Mouse (Mus musculus): ENCODE measurements around the gene Pla2g5. TPM values are rescaled to one million over a fixed set of nuclear protein-coding genes. Genes with fewer than 3 reads are reported as not detected.
A peak's percentile ranks its signal among the peaks of the same experiment; 100 is the strongest.
"Not testable (repeated sequence)": the region's sequence is repeated elsewhere in the genome, so short reads cannot be mapped to it uniquely, and the experiment has no call there.

The Pla2g5 gene
- 35.3 and 72.0 TPM in 2 replicates for polyA plus RNA-seq (2012; rRNA removed)

GRCm38 (mm10) chr4:138863344-138863998 is at the start of gene Pla2g5:
Gene Pla2g5 (minus strand): TSS chr4:138863482.
- no peak for DNase-seq (ENCODE audit: low read depth, low spot score)
- WGBS, result 59% methylated on average over 10 of the region's 10 CpGs

DNA sequence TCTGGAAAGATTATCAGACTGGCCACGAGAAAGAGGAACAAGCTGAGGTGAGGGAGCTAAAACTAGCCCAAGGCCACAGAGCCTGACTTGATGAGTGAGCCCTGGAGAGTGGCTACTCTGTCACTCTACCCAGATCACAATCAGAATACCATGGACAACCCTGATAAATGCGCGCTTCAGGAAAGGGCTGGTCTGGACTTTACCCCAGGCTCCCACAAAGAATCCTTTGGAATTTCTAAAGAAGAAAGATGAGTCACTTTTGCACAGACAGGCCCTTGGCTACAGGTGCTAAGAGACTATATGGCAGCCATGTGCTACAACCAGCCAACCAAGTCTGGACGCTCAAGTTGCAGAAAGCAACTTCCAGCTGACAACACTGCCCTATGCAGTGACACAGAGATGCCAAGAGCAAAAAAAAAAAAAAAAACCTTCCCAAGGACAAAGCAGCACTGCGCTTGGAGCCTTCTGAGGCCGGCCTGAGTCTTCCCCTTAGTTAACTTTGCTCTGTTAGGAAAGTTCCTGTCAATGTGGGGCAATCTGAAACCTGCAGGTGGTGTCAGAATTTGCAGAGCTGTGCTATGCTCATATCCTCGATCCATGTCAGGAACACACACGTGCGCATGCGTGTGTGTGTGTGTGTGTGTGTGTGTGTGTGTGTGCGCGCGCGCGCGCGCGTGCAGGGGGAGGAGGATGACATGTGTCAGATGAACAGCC is 42.5 kb upstream of the Pla2g5 start:
- DNase-seq (ENCODE audit: low read depth, low spot score), result no peak
- 82% methylated on average over 18 of the region's 18 CpGs for WGBS

DNA sequence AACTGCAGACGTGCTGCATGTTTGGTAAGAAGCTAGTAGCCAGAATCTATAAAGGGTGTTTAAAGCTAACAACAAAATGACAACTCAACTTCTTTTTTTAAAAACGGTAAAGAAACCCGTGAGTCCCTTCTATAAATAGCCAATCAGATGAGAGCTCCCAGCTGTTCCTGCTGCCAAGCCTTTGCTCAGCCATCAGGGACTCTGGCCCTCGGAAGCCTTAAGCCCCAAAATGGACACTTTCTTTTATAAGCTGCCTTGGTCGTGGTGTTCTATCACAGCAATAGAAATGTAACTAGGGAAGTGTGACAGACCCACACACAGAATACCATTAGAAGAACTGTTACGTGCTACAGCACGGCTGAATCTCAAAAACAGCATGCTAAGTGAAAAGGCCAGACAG is 36.1 kb upstream of the Pla2g5 start:
- 73% methylated on average over 7 of the region's 7 CpGs for WGBS
- DNase-seq (ENCODE audit: low read depth, low spot score), result no peak

- DNase-seq (ENCODE audit: low read depth, low spot score), result not testable (repeated sequence)
- WGBS, result 93% methylated on average over 11 of the region's 11 CpGs
These were observed 30.5 kb upstream of the Pla2g5 start for GRCm38 (mm10) chr4:138893789-138894188.

DNA sequence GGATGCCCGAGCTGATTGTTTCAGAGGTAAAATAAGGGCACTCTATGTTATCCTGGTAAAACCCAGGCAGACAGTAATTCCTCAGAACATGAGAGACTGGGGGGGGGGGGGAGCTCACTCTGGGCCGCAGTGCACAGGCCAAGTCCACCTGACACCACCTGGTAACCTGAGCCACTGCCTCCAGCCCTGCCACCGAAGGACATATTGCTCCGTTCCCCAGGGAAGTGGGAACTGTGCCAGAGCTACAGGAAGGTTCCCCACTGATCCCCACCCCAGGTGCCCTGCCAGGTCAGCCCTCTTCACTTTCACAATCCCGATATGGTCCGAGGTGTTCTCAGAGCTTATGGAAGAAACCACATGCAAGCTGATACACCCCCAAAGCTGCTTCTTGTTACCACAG is 29.4 kb upstream of the Pla2g5 start:
- 82% methylated on average over 6 of the region's 6 CpGs for WGBS
- DNase-seq (ENCODE audit: low read depth, low spot score), result no peak

- no peak for DNase-seq (ENCODE audit: low read depth, low spot score)
- 34% methylated on average over 8 of the region's 8 CpGs for WGBS
These were observed 26.4 kb upstream of the Pla2g5 start for GRCm38 (mm10) chr4:138889635-138890034.

DNA sequence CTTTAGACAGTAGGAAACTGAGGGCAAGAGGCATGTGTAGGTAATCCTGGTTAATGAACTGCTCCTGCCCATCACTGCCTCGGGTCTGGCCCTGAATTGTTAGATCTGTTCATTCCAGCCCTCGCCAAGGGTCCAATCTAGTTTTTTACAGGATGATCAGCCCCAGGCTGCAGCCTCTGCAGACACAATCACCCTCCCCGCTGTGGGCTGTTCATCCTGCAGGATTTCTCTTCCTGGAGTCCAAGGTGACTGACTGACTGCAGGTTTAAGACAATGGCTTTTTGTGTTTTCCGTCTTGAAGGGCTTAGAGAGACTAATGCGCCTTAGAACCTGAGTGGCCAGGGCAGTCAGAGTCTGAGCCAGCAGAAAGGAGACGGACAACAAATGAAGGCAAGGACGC is 25.9 kb upstream of the Pla2g5 start:
- DNase-seq (ENCODE audit: low read depth, low spot score), result no peak
- WGBS, result 27% methylated on average over 7 of the region's 7 CpGs

GRCm38 (mm10) chr4:138884261-138884660 is 21.0 kb upstream of the Pla2g5 start:
- WGBS, result 7% methylated on average over 6 of the region's 6 CpGs
- peak; percentile 65 for DNase-seq (ENCODE audit: low read depth, low spot score)

- DNase-seq (ENCODE audit: low read depth, low spot score), result no peak
- 19% methylated on average over 16 of the region's 16 CpGs for WGBS
These were observed 18.9 kb upstream of the Pla2g5 start for GRCm38 (mm10) chr4:138882179-138882578.

DNA sequence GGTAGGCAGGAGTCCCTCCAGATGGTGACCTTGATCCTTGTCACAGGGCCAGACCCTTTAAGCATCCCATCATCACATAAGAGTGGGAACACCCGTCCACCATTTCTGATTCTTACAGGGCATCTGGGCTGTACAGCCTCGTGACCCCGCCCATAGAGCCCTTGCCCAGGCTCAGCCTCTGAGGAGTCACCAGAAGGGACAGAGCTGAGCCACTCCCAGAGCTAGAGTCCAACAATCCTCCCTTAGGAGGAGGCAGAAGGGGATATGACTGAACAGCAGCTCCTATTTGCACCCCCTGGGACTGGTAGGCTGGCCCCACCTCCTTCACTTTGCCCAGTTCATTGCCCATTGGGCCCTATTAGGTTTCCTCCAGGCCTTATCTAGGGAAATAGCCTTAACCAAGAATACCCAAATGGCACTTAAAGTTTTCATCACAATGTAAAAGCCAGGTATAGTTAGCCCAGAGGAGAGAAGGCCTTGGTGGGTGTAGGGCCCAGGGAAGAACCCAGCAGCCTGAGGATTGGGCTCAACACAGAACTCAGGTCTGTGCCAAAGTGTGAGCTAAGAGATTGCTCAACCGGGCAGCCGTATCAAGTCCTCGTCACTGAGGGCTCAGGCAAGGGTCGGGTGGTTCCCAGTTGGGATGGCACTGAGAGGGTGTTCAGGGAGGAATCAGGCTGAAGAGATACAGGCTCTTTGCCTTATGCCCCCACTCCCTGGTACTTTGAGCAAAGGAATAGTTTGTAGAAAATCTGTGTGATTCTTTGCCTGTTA is 17.7 kb upstream of the Pla2g5 start:
- DNase-seq (ENCODE audit: low read depth, low spot score), result no peak
- WGBS, result 40% methylated on average over 7 of the region's 7 CpGs

DNA sequence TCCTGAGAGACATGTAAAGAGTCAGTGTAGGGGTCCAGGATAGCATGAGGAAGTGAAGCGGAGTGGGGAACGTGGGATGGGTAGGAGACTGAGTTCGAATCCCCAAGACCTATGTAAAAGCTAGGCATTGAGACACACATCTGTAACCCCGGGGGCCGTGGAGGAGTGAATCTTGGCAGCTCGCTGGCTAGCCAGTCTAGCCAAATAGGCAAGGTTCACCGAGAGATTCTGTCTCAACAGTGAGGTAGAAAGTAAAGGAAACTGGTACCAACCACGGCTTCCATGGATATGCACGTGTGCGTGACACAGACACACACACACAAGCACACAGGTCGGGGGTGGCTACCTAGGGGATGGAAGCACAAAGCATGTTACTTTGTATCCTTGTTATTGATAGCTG is 16.5 kb upstream of the Pla2g5 start:
- DNase-seq (ENCODE audit: low read depth, low spot score), result no peak
- 86% methylated on average over 11 of the region's 11 CpGs for WGBS

DNA sequence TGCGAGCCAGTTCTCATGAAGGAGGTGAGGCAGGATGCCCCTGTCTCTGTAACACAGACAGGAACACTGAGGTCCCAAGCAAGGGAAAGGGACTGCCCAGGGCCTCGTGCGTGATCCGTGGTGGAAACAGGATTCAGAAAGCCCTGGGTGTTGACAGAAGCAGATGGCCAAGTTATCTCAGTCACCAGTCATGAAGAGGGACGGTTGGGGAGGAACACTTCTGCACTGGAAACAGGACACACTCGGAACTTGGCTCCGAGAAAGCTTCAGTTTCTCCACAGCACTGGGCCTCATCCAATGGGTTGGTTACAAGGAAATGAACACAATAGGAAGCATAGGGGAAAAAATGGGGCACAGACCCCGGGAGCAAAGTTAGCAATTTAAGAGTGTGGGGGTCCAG is 15.5 kb upstream of the Pla2g5 start:
- WGBS, result 63% methylated on average over 8 of the region's 8 CpGs
- no peak for DNase-seq (ENCODE audit: low read depth, low spot score)

DNA sequence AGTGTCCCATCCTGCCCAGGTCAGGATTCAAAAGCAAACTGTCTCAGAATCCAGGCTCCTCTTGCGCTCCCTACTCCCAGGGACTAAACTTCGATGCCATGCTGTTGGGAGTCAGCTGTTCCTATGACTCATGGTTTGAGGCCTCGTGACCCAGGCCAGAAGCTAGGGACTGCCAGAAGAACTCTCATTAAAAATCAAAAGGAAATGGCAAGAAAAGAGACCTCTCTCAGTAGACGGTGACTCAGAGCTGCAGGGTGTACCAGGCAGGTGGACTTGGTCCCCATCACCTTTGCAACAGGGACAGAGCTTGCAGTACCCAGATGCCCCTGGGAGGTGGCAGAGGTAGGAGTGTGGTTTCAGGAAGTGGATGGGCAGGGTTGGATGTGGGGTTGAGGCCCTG is 14.4 kb upstream of the Pla2g5 start, which contains the start of gene Pla2g2e:
Gene Pla2g2e, plus strand, starts transcription at position 212 of the 400 bp plus-strand sequence.
- peak; percentile 38 for DNase-seq (ENCODE audit: low read depth, low spot score)
- WGBS, result 25% methylated on average over 4 of the region's 4 CpGs

DNA sequence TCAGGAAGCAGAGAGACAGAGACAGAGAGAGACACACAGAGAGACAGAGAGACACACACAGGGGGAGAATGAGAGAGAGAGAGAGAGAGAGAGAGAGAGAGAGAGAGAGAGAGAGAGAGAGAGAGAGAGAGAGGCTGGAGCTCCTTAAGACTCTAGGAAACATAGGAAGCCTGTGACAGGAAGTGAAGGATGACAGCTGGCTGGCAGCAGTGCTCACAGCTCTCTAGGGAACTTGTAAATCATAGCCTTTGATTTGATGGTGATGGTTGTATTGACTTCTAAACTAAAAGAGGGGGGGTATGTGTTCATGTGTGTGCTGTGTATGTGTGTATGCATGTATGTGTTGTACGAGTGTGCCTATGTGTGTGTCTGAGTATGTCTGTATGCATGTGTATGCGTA is 12.7 kb upstream of the Pla2g5 start:
- no peak for DNase-seq (ENCODE audit: low read depth, low spot score)
- WGBS, result 99% methylated on average over 2 of the region's 2 CpGs

- 80% methylated on average over 2 of the region's 2 CpGs for WGBS
- DNase-seq (ENCODE audit: low read depth, low spot score), result not testable (repeated sequence)
These were observed 12.0 kb upstream of the Pla2g5 start for GRCm38 (mm10) chr4:138875275-138875674.

GRCm38 (mm10) chr4:138873864-138874263 is 10.6 kb upstream of the Pla2g5 start, which contains the start of gene Gm13030:
Gene Gm13030 (minus strand): TSS chr4:138873964.
- WGBS, result 81% methylated on average over 6 of the region's 6 CpGs
- no peak for DNase-seq (ENCODE audit: low read depth, low spot score)

- no peak for DNase-seq (ENCODE audit: low read depth, low spot score)
- 46% methylated on average over 8 of the region's 8 CpGs for WGBS
These were observed 5.4 kb upstream of the Pla2g5 start for GRCm38 (mm10) chr4:138868666-138869065.

DNA sequence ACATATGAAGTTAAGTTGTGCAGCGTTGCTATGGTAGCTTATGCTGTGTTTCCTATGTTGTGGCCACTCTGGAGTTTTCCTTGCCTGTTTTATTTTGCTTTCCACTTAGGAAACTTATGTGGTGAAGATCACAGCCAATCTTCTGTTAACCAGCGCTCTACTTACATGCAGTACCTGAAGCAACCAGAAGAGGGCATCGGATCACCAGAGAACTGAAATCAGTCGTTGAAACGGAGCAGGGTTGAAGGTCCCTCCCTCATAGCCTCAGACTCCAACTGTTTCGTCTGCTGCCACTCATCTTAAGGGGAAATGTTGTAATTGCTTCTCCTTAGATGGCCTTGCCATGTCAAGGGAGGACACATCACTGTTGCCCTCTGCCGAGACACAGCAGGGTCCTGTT is 3.1 kb upstream of the Pla2g5 start:
- 11% methylated on average over 7 of the region's 7 CpGs for WGBS
- DNase-seq (ENCODE audit: low read depth, low spot score), result peak; percentile 57

DNA sequence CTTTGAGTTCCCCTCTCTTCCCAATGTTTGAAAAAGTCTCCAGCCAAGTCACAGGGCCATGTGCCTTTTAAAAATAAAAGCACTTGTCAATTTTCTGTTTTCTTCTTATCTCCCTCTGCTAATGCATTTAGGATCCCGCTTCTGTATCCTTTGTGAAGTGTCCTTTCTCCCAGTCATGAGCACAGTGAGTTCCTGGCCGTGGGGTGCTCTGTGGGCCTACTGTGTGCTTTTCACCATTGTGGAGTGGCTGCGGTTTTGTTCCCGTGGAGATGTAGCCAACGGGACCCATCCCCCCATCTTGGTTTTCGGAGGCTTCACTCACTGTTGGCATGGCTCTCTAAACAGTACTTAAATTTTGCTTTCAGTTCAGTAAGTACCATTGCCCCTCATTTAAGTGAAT is 2.7 kb upstream of the Pla2g5 start:
- WGBS, result 64% methylated on average over 6 of the region's 6 CpGs

GRCm38 (mm10) chr4:138865092-138865491 is 1.8 kb upstream of the Pla2g5 start:
- 15% methylated on average over 5 of the region's 5 CpGs for WGBS
- no peak for DNase-seq (ENCODE audit: low read depth, low spot score)

More for the DNA sequence above, 2.7 kb upstream of the Pla2g5 start:
- DNase-seq (ENCODE audit: low read depth, low spot score), result no peak
